Mouse (Mus musculus): ENCODE measurements around the gene Hap1.
"Not testable (repeated sequence)": the region's sequence is repeated elsewhere in the genome, so short reads cannot be mapped to it uniquely, and the experiment has no call there.

Gene Hap1

GRCm38 (mm10) chr11:100355151-100355951 lies 577 bp downstream of the Hap1 start:
- no peak for DNase-seq (ENCODE audit: low spot score in 2 of 2)

- no peak for DNase-seq (ENCODE audit: low spot score in 2 of 2)
Observed at GRCm38 (mm10) chr11:100352076-100352857, 3.7 kb downstream of the Hap1 start.

- DNase-seq (ENCODE audit: low spot score in 2 of 2), result no peak
Observed at GRCm38 (mm10) chr11:100344269-100344668, 11.7 kb downstream of the Hap1 start.

DNA sequence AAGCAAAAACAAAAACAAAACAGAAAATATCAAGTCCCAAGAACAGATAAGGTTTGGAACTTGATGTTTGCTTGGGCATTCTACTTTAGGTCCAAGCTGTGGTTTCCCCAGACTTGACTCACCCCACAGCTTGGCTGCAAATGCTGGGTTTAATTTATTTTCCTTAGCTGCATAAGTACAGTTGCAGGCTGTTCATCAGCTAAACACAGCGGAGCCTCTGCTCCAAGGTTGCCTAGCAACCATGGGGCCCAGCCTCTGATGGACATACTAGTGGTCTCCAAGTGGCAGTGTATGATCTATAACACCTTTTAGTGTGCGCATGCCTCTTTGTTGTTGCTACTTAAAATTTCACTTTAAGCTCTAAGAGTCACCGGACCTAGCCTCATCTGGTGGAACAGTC lies 20.2 kb downstream of the Hap1 start:
- DNase-seq (ENCODE audit: low spot score in 2 of 2), result no peak

DNA sequence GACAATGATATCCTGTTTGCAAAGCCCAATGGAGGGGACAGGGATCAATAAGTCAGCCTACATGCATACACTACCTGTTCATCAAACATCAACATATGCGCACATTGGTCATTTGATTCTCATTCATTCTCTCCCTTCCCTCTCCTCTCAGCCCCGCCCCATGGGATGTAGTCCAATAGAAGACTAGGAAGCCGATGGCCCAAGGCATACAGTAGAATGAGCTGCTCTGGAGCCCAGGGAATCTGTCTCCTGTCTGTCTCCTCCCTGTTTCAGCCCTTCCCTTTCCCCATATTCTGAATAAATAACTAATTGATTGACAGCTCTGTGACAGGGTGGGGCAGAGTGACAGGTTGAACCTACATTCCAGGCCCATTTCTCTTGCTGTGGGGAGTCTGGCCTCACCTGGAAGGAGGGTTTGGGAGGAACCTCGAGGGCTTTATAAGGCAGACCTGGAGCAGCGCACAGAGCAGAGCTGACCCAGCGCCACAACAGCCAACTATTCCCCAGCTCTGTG lies 21.9 kb downstream of the Hap1 start, which contains the start of gene Gast:
Gene Gast (plus strand): TSS at position 464 of the 514 bp plus-strand sequence.
- no peak for DNase-seq (ENCODE audit: low spot score in 2 of 2)

- DNase-seq (ENCODE audit: low spot score in 2 of 2), result no peak
Observed at GRCm38 (mm10) chr11:100332766-100333515, 23.0 kb downstream of the Hap1 start.

- not testable (repeated sequence) for DNase-seq (ENCODE audit: low spot score in 2 of 2)
Observed at GRCm38 (mm10) chr11:100330816-100331375, 25.0 kb downstream of the Hap1 start.

DNA sequence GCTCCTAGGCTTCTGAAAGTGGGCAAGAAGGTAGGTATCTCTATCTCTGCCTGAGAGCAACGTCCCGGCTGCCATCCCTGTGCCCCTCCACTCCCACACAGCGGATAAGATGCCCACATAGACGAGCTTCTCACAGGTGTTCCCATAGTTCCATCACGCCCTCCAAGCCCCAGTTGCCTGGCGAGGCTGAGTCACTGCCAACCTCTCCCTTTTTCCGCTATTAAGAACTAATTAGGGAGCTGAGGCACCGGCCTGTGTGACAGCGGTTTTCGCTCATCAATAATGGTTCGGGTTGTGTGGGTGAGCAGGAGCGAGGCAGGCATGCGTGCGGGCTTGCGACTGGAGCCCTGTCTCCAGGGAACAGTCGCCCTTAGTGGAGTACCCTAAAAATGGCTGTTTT lies 25.7 kb downstream of the Hap1 start:
- no peak for DNase-seq (ENCODE audit: low spot score in 2 of 2)

GRCm38 (mm10) chr11:100327761-100328160 lies 28.2 kb downstream of the Hap1 start:
- DNase-seq (ENCODE audit: low spot score in 2 of 2), result no peak

- no peak for DNase-seq (ENCODE audit: low spot score in 2 of 2)
Observed at GRCm38 (mm10) chr11:100327316-100327715, 28.6 kb downstream of the Hap1 start.

GRCm38 (mm10) chr11:100325062-100325629 lies 30.8 kb downstream of the Hap1 start:
- no peak for DNase-seq (ENCODE audit: low spot score in 2 of 2)

DNA sequence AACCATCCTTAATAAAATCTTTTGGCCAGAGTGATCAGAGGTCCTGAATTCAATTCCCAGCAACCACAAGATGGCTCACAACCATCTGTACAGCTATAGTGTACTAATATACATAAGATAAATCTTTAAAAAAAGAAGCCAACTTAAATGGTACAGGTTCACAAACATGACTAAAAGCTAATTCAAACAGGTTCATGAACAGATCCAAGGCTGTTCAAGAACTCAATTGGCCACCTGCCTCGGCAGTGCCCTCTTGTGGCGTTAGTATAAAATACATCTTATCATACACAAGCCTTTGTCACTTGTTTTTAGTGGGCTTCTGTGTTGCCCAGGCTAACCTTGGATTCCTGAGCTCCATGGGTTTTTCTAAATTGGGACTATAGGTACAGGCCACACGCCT lies 32.4 kb downstream of the Hap1 start:
- no peak for DNase-seq (ENCODE audit: low spot score in 2 of 2)

- DNase-seq (ENCODE audit: low spot score in 2 of 2), result no peak
Observed at GRCm38 (mm10) chr11:100322591-100323258, 33.2 kb downstream of the Hap1 start.

GRCm38 (mm10) chr11:100321479-100322305 lies 34.2 kb downstream of the Hap1 start:
- not testable (repeated sequence) for DNase-seq (ENCODE audit: low spot score in 2 of 2)

DNA sequence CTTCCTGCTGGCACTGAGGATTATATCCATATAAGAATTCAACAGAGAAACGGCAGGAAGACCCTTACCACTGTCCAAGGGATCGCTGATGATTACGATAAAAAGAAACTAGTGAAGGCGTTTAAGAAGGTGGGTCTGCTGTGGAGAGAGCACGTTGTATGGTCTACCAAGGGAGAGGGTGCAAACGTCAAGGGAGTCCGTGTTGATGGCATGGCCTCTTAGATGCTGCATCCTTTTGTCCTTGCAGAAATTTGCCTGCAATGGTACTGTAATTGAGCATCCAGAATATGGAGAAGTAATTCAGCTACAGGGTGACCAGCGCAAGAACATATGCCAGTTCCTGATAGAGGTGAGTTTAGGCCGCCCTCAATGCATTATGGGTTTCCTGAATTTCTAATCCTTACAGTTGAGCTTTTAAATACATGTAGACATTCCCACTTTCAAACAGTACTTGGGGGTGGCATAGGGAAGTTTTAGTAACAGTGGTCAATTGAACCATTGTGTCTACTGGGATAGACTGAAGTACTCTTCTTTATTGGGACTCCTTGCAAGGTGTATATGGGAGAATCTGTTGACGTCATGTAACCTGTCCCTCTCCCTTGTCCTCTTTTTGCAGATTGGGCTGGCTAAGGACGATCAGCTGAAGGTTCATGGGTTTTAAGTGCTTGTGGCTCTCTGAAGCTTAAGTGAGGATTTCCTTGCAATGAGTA lies 35.1 kb downstream of the Hap1 start:
- not testable (repeated sequence) for DNase-seq (ENCODE audit: low spot score in 2 of 2)

GRCm38 (mm10) chr11:100320172-100320630 lies 35.7 kb downstream of the Hap1 start:
- DNase-seq (ENCODE audit: low spot score in 2 of 2), result peak; percentile 95 to 98

GRCm38 (mm10) chr11:100319492-100320171 lies 36.3 kb downstream of the Hap1 start, which contains the start of gene Eif1:
Gene Eif1, plus strand, starts transcription at chr11:100319885.
- DNase-seq (ENCODE audit: low spot score in 2 of 2), result peak; percentile 100
